Mouse (Mus musculus) liver, embryonic 11.5 days (tissue): ENCODE data around the gene Col17a1. TPM values are rescaled to one million over a fixed set of nuclear protein-coding genes. Genes with fewer than 3 reads are reported as not detected.

ENCODE experiments used
- ATAC-seq: fragments of 200-750 bp; cut with Nextera tagmentation; replicated peaks from 2 replicates; pipeline ENCODE4 v1.8.0; 2017; ENCODE audit warnings: moderate number of reproducible peaks, mild to moderate bottlenecking, moderate TSS enrichment, moderate library complexity; ENCODE audit not compliant: low FRiP score
- DNase-seq: peaks from one replicate; pipeline ENCODE4 v3.0.0-alpha.2; 2017; ENCODE audit warnings: low spot score
- H3K27ac ChIP-seq: fragments of 300-500 bp; sonication (generic); 2 replicates; pipeline ENCODE4 v1.5.1; 2014; ENCODE audit warnings: mild to moderate bottlenecking, low read depth, low read length, control low read depth
- H3K27me3 ChIP-seq: fragments of 300-500 bp; sonication (generic); replicated peaks from 2 replicates; pipeline ENCODE4 v1.6.1; 2014; ENCODE audit warnings: low read length, mixed read lengths; ENCODE audit not compliant: control insufficient read depth, insufficient read depth
- H3K36me3 ChIP-seq: fragments of 300-500 bp; sonication (generic); 2 replicates; pipeline ENCODE4 v1.6.1; 2014; ENCODE audit warnings: mild to moderate bottlenecking, low read length, moderate library complexity, mixed read lengths; ENCODE audit not compliant: control insufficient read depth, insufficient read depth
- H3K4me1 ChIP-seq: fragments of 300-500 bp; sonication (generic); replicated peaks from 2 replicates; pipeline ENCODE4 v1.6.1; 2014; ENCODE audit warnings: low read length, mixed read lengths; ENCODE audit not compliant: control insufficient read depth, insufficient read depth
- H3K4me2 ChIP-seq: fragments of 300-500 bp; sonication (generic); 2 replicates; pipeline ENCODE4 v1.6.1; 2014; ENCODE audit warnings: mild to moderate bottlenecking, control low read depth, moderate library complexity
- H3K4me3 ChIP-seq: fragments of 300-500 bp; sonication (generic); 2 replicates; pipeline ENCODE4 v1.5.1; 2014; ENCODE audit warnings: low read depth, low read length, control low read depth
- H3K9ac ChIP-seq: fragments of 300-500 bp; sonication (generic); 2 replicates; pipeline ENCODE4 v1.6.1; 2014; ENCODE audit warnings: low read depth, low read length, control low read depth
- H3K9me3 ChIP-seq: fragments of 300-500 bp; sonication (generic); 2 replicates; pipeline ENCODE4 v1.6.1; 2016; ENCODE audit warnings: low read length, inconsistent platforms, mixed read lengths; ENCODE audit not compliant: control insufficient read depth
- WGBS: fragments of 180-500 bp; shearing (Covaris S2); extraction: QIAGEN DNeasy Blood & Tissue Kit; methylation state at CpG from one replicate; pipeline ENCODE4 v1.1.7; 2014; 5-methylcytosine and 5-hydroxymethylcytosine counted together
- polyA plus RNA-seq: library from polyadenylated mRNA; unstranded; fragments of >200 nt; fragmentation: Nextera tagmentation; extraction: Ambion mirVana; gene quantifications from 2 replicates; pipeline ENCODE4 v1.2.1, GENCODE M21; 2014

The Col17a1 gene
- polyA plus RNA-seq, 1 experiment from 2014 or later: 0.36 TPM

DNA sequence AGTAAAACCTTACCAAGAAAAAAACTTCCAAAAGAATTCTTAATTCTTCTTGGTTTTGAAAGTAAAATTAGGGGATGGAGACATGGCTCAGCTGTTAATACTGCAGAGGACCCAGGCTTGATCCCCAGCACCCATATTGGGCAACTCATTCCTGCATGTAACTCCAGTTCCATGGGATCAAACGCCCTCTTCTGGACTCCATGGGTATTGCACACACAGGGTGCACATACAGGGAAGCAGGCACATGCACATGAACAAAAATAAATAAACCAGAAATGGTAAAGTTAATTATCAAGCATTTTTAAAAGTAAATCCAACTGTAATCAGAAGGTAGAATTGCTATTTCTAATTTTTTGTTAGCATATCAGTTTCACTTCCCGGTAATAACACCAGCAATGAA is 24.2 kb upstream of the Col17a1 start:
- Histone ChIP-seq H3K9ac (no peak overlapping the region), H3K4me3 (no peak overlapping the region), H3K36me3 (no peaks in the 10 kb centered on the region), H3K27me3 (no peaks in the 10 kb centered on the region), H3K9me3 (0 out of 2 replicates have a peak, but pooled peaks cover 3% of the 10 kb centered on the region), H3K4me1 (no peaks in the 10 kb centered on the region), H3K27ac (no peak overlapping the region), H3K4me2 (no peak overlapping the region)
- ATAC-seq: no peak
- DNase-seq: no peak
- WGBS: 48% methylated on average over 2 of the region's 2 CpGs

DNA sequence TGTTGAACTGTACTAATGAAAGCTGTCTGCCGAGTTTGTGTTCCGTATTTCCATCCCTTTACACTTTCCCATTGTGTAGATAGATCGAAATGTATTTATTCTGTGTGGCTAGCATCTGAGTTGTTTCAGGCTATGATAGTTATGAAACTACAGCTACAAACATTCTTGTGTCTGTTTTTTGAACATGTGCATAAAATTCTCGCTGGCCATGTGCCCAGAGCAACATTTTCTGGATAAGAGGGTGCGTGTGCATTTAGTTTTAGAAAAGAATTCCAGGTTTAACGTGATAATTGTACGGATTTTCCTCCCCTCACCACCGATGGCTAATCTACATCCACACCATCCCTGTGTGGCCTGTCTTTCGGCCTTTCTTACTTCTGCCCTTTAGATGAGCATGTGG is 21.6 kb upstream of the Col17a1 start:
- no peaks in the 10 kb centered on the region for H3K27me3 ChIP-seq
- DNase-seq (no peak), ATAC-seq (no peak)
- 80% methylated on average over 9 of the region's 9 CpGs for whole genome bisulfite sequencing
- no peak overlapping the region for H3K9ac ChIP-seq
- H3K4me3 ChIP-seq: no peak overlapping the region
- no peaks in the 10 kb centered on the region for H3K4me1 ChIP-seq
- no peak overlapping the region for H3K4me2 ChIP-seq
- 0 out of 2 replicates have a peak, but pooled peaks cover 3% of the 10 kb centered on the region for H3K9me3 ChIP-seq
- no peaks in the 10 kb centered on the region for H3K36me3 ChIP-seq
- no peak overlapping the region for H3K27ac ChIP-seq

DNA sequence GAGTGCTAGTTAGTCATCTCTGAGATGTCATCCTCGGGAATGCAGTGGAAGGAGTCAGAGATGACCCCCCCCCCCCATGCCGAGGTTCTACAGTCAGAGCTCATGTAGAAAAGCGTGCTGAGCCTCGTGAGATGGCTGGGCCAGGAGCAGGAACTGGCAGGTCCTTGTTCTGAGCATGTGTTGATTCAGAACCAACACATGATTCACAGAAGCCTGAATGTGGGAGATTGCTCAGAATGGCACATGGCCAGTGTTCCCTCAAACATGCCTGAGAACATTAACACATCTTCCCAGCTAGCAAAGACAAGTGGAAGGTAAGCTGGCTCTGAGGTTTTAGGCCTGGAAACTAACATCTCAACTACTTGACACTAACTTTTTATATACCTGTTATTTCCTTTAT is 18.5 kb upstream of the Col17a1 start:
- Histone ChIP-seq H3K4me3 (no peak overlapping the region), H3K9me3 (no peaks in the 10 kb centered on the region), H3K9ac (no peak overlapping the region), H3K27ac (no peak overlapping the region), H3K4me2 (no peak overlapping the region), H3K36me3 (no peaks in the 10 kb centered on the region), H3K4me1 (no peaks in the 10 kb centered on the region), H3K27me3 (no peaks in the 10 kb centered on the region)
- DNase-seq (no peak), ATAC-seq (no peak)
- 68% methylated on average over 4 of the region's 4 CpGs for WGBS

DNA sequence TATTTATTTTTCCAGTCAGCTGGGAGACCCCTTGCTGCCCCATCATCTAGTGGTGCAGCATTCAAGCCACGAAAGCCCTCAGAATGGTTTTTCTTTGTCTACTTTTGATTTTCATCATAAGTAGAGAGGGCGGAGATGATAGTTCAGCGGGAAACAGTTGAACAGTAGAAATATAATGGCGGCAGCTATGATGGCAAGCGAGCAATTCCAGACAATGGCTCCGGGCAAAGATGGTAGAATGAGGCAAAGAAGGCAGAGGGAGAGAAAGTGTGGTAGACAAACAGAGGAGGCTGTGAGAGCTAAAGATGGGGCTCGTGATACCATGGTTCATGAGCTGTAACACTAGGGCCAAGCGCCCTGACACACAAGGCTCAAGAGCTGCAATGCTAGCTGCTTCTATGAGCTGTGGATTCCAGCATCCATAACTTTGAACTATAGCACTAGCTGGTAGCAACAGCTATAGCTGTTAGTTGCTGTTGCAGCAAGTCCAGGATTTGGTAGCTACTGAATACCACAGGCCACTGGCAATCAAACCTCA is 13.9 kb upstream of the Col17a1 start:
- Histone ChIP-seq H3K4me1 (no peaks in the 10 kb centered on the region), H3K4me2 (no peak overlapping the region), H3K27me3 (no peaks in the 10 kb centered on the region), H3K4me3 (no peak overlapping the region), H3K9me3 (no peaks in the 10 kb centered on the region), H3K9ac (no peak overlapping the region), H3K27ac (no peak overlapping the region), H3K36me3 (no peaks in the 10 kb centered on the region)
- DNase-seq (no peak), ATAC-seq (no peak)
- 86% methylated on average over 8 of the region's 8 CpGs for WGBS

DNA sequence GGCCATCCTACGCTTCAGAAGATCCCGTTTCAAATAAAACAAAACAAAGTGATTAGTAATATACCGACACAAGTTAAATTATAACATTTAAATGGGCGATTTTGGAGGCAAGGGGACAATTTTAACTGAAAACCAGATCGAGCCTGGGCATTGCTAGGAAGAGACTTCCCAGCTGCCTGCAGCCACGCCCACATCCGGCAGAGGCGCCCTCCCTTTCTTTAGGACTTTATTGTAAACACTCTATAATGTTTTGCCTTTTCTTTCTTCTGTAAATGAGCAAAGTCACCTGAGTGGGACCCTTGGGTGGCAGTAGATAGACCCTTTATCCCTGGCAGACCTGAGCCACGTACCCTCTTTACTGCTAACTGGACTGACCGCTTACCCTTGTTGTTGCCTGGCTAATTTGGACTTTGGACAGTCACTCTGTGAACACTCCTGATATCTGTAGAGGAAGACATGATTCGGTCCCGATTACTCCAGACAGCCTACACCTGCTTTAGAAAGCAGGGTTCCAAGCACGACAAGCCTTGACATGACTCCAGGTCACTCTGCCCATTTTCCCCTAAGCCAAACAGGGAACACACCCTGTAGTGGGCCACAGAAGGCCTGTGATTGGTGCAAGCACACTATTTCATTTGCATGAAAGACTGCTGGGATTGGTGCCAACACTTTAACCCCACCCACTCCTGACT is 13.3 kb upstream of the Col17a1 start:
- no peak overlapping the region for H3K4me3 ChIP-seq
- H3K27me3 ChIP-seq: no peaks in the 10 kb centered on the region
- H3K4me2 ChIP-seq: no peak overlapping the region
- H3K9me3 ChIP-seq: no peaks in the 10 kb centered on the region
- H3K9ac ChIP-seq: no peak overlapping the region
- no peaks in the 10 kb centered on the region for H3K4me1 ChIP-seq
- ATAC-seq: no peak
- WGBS: 64% methylated on average over 13 of the region's 13 CpGs
- no peak overlapping the region for H3K27ac ChIP-seq
- no peaks in the 10 kb centered on the region for H3K36me3 ChIP-seq
- no peak for DNase-seq

DNA sequence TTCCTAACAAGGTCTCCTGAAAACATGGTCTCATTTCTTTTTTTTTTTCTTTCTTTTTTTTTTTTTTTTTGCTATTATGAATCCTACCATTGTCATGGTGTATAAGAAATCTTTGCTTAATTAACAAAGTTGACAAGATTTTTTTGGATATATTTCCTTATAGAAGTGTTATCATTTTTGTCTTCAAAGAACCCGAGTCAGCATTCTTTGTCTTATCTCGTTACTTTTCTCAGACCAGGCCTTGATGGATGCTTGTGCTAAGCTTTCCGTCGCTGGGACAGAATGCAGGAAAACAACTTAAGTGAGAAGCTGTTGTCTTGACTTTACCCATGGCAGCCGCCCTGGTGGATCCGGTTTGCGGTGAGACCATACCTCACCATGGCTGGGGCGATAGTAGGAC is 8.6 kb upstream of the Col17a1 start:
- H3K27ac ChIP-seq: no peak overlapping the region
- no peaks in the 10 kb centered on the region for H3K27me3 ChIP-seq
- 74% methylated on average over 8 of the region's 8 CpGs for WGBS
- no peaks in the 10 kb centered on the region for H3K9me3 ChIP-seq
- DNase-seq: no peak
- H3K36me3 ChIP-seq: no peaks in the 10 kb centered on the region
- H3K4me2 ChIP-seq: no peak overlapping the region
- no peaks in the 10 kb centered on the region for H3K4me1 ChIP-seq
- H3K9ac ChIP-seq: no peak overlapping the region
- ATAC-seq: no peak
- H3K4me3 ChIP-seq: no peak overlapping the region

DNA sequence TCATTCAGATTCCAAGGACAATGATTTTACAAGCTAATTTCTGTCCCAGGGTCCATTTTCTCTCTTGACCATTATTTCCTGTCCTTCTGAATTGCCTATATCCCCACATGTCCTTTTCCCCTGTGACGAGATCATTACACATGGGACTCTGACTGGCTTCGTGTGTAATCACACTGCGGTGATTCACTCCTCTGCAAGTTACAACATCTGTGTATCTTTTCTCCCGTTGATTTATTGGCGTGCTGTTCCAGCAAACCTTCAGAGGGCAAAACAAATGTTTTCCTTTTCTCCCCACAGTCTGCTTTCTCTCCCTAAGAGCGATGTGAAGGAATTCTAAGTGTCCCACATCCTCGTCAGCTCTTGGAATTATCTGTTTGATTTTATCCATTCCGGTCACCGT is 7.8 kb upstream of the Col17a1 start:
- H3K27ac ChIP-seq: no peak overlapping the region
- ATAC-seq: no peak
- no peak for DNase-seq
- 63% methylated on average over 9 of the region's 9 CpGs for WGBS
- no peaks in the 10 kb centered on the region for H3K36me3 ChIP-seq
- no peak overlapping the region for H3K4me3 ChIP-seq
- H3K9me3 ChIP-seq: no peaks in the 10 kb centered on the region
- H3K9ac ChIP-seq: no peak overlapping the region
- no peak overlapping the region for H3K4me2 ChIP-seq
- H3K4me1 ChIP-seq: no peaks in the 10 kb centered on the region
- no peaks in the 10 kb centered on the region for H3K27me3 ChIP-seq

DNA sequence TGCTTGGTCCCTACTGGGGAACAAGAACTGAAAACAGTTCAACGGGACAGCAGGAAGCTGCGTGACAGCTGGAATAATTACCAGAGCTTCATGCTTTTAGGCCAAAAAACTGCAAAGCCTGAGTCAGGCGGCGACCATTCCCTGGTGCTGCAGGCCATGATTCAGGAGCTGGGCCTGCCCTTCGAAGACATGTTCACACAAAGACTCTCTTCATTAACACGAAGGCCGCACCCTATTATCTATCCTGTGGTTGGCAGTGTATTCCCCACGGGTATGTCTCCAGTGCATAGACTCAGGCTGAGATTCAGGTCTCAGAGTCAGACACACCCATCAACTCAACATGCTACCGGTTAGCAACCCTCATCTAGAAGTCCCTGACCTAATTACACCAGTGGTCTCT is 6.4 kb upstream of the Col17a1 start:
- no peak overlapping the region for H3K4me2 ChIP-seq
- no peak for ATAC-seq
- WGBS: 67% methylated on average over 9 of the region's 9 CpGs
- H3K27ac ChIP-seq: no peak overlapping the region
- no peak overlapping the region for H3K9ac ChIP-seq
- no peaks in the 10 kb centered on the region for H3K27me3 ChIP-seq
- H3K36me3 ChIP-seq: no peaks in the 10 kb centered on the region
- H3K4me1 ChIP-seq: no peaks in the 10 kb centered on the region
- no peak for DNase-seq
- no peaks in the 10 kb centered on the region for H3K9me3 ChIP-seq
- no peak overlapping the region for H3K4me3 ChIP-seq

DNA sequence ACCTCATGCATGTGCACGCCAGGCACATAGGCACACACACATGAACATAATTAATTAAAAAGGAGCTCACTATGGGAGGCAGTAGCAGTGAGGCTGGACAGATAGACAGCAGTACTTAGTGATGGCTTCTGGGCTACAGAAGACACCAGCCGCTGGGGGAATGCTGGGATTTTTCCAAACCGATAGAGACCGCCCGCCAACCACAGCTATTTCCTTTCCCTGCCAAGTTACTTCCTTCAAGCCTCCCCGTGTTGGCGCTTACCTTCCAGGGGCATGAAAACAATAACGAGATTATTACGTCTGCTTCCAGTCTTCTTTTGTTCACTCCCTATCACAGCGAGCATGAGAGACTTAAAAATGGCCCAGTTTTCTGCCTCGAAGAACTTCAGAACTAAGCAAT is 5.2 kb upstream of the Col17a1 start:
- DNase-seq (no peak), ATAC-seq (no peak)
- H3K4me3 ChIP-seq: no peak overlapping the region
- H3K4me2 ChIP-seq: no peak overlapping the region
- H3K4me1 ChIP-seq: no peaks in the 10 kb centered on the region
- H3K27ac ChIP-seq: no peak overlapping the region
- 72% methylated on average over 11 of the region's 11 CpGs for WGBS
- no peaks in the 10 kb centered on the region for H3K27me3 ChIP-seq
- H3K9ac ChIP-seq: no peak overlapping the region
- H3K9me3 ChIP-seq: no peaks in the 10 kb centered on the region
- no peaks in the 10 kb centered on the region for H3K36me3 ChIP-seq
